Mouse (Mus musculus) erythroblast, embryonic 14.5 days (primary cell): Measurements from ENCODE around the gene Ntng1. TPM values are rescaled to one million over a fixed set of nuclear protein-coding genes. Genes with fewer than 3 reads are reported as not detected.

Source experiments
- H3K27me3 ChIP-seq: 2 replicates; pipeline ENCODE4 v1.6.1; 2012; ENCODE audit warnings: inconsistent platforms; ENCODE audit not compliant: control insufficient read depth
- H3K36me3 ChIP-seq: 2 replicates; pipeline ENCODE4 v1.6.1; 2012; ENCODE audit warnings: mild to moderate bottlenecking, inconsistent platforms; ENCODE audit not compliant: control insufficient read depth
- H3K4me1 ChIP-seq: 2 replicates; pipeline ENCODE4 v1.6.1; 2012; ENCODE audit warnings: inconsistent platforms; ENCODE audit not compliant: control insufficient read depth
- H3K4me3 ChIP-seq: replicated peaks from 2 replicates; pipeline ENCODE3; 2012; ENCODE audit warnings: moderate library complexity, mild to moderate bottlenecking, inconsistent platforms
- H3K9me3 ChIP-seq: 2 replicates; pipeline ENCODE4 v1.6.1; 2012; ENCODE audit warnings: low read length, inconsistent platforms, mixed read lengths; ENCODE audit not compliant: control insufficient read depth
- GATA1 ChIP-seq: IDR thresholded peaks from 2 replicates; pipeline ENCODE4 v1.6.1; 2012; ENCODE audit warnings: low read length, inconsistent platforms, mixed read lengths
- TAL1 ChIP-seq: IDR thresholded peaks from 3 replicates; pipeline ENCODE4 v1.6.1; 2012; ENCODE audit warnings: low read length, inconsistent platforms, mixed read lengths
- polyA plus RNA-seq: library from polyadenylated mRNA; stranded (reverse); fragments of >175 nt; gene quantifications from 2 replicates; pipeline ENCODE4 v1.2.3, GENCODE M21; 2012

Ntng1 gene
- polyA plus RNA-seq, result not detected in 2 replicates

DNA sequence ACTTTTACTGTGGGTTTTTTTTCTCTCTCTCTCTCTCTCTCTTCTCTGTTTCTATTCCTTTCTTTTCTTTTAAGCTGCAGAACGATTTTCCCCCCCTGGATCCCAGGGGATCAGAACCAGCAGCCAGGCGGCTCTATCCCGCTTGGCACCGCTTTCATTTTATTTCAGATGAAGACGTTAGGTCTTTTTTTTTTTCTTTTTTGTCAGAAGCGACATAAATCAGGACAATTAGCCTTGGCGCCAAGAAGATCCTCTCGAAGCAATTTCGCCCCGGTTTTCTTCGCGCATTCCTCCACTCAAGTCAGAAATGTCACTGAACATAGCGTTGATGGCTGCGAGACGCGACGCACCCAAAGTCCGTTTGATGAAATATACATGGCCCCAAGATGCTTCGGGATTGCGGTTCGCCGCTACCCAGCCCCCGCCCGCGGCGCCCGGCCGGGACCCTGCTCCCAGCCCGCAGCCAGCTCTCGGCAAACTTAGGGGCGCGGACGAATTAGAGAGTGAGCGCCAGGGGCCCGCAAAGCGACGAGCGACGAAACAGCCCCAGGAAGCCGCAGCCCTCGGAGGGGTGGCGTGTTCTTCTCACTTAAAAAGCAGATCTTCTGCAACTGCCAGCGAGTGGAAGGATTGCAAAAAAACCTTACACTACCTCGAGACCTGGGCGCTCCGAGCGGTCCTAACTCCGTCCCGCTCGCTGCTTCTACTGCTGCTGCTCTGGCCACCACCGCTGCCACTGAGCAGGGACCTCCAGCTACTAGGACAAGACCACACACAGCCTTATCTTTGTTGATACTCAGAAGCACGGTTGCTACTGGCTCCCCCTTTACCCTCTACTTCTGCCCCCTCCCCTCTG lies at the start of gene Ntng1:
Gene Ntng1, minus strand, starts transcription at position 806 of the 856 bp plus-strand sequence.
- Histone ChIP-seq H3K4me1 (no peaks in the 10 kb centered on the region), H3K4me3 (no peak within 1 kb of the TSS), H3K9me3 (no peaks in the 10 kb centered on the region; the same call in 1 of the 2 replicates), H3K36me3 (no peaks in the 10 kb centered on the region), H3K27me3 (peaks cover 42% of the 10 kb centered on the region)
- no peak for TF ChIP-seq TAL1

DNA sequence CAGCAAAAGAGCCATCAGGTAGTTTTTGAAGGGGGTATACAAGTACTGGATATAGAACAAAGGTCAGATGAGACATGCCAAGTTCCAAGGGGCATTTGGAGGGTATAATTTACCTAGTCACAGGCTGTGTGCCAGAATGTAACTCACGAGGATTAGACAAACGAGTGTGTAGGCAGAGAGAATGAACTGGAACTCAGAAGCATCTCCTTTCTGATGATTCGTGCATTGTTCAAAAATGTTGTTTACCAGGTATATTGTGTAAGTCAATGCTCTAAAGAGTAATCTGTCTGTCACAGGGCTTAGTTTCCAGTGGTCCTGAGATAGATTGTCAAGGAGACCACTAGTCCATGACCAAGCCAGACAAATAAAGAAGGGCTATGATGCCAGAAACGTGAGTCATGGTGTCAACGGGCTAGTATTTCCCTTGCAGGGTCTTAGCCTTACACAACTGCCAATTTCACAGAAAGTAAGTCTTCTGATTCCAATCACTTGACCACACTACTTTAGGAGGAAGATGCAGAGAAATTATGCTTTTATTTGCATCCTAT lies 43.7 kb upstream of the Ntng1 start:
- Histone ChIP-seq H3K4me1 (no peaks in the 10 kb centered on the region), H3K4me3 (no peak overlapping the region)
- TF ChIP-seq TAL1 (no peak), GATA1 (no peak)

DNA sequence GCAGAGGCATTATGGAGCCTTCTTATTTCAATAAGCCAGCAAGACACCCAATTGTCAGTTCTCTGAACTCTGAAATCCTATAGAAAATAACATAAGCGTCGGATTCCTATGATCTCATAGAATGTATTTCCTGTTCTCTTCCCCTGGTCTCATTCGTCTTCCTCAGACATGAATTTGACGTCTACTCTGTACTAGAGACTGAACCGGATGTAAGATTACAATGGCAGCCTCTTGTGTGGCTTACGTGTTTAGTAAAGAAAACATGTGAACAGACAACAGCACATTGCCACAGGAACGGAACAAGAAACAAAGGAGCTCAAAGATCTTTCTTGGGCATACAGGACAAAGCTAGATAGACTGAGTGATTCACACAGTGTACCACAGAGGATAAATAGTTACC lies 5.3 kb upstream of the Ntng1 start:
- H3K27me3 ChIP-seq, result peaks cover 11% of the 10 kb centered on the region
- H3K4me1 ChIP-seq, result no peaks in the 10 kb centered on the region
- no peak for TF ChIP-seq TAL1
- TF ChIP-seq GATA1, result no peak
- H3K9me3 ChIP-seq, result peaks cover 3% of the 10 kb centered on the region; the same call in 1 of the 2 replicates
- no peaks in the 10 kb centered on the region for H3K36me3 ChIP-seq
- no peak overlapping the region for H3K4me3 ChIP-seq

More for the DNA sequence above, 43.7 kb upstream of the Ntng1 start:
- H3K36me3 ChIP-seq, result no peaks in the 10 kb centered on the region
- H3K9me3 ChIP-seq, result peaks cover 4% of the 10 kb centered on the region; the same call in 1 of the 2 replicates
- no peaks in the 10 kb centered on the region for H3K27me3 ChIP-seq

DNA sequence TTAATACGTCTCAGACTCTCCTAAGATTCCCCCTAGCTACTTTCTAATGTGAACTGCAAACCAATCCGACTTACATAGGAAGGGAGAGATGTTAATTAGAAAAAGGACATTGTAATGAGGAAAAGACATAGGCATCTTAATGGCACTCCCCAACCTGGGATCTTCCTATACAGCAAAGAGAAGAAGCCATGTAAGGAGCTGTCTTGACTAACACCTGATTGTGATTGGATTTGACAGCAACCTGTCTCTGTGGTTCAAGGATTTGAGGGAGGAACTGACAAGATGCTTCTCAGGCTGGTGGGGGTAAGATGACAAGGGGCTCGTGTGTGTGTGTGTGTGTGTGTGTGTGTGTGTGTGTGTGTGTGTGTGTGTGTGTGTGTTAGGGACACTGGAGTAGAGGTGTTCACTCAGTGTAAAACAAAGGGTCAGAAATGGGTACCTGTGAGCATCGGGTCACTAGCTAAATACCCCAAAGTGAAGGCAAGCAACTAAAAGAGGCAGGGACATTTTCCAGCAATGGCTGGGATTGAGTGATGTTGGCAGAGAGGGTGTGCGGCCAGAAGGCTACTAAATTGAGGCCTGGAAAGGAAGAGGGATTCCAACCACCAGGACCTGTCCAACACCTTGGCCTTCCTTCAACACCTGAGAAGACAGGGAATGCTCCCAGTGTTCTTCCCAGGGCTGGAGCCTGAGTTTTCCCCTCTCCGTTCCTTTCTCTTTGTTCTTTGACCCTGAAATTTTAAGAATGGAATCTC lies 667 bp upstream of the Ntng1 start:
- Histone ChIP-seq H3K27me3 (peaks cover 42% of the 10 kb centered on the region), H3K4me3 (no peak overlapping the region), H3K9me3 (peaks cover 3% of the 10 kb centered on the region; the same call in 1 of the 2 replicates), H3K36me3 (no peaks in the 10 kb centered on the region), H3K4me1 (no peaks in the 10 kb centered on the region)
- TF ChIP-seq TAL1, result no peak
- TF ChIP-seq GATA1, result no peak

DNA sequence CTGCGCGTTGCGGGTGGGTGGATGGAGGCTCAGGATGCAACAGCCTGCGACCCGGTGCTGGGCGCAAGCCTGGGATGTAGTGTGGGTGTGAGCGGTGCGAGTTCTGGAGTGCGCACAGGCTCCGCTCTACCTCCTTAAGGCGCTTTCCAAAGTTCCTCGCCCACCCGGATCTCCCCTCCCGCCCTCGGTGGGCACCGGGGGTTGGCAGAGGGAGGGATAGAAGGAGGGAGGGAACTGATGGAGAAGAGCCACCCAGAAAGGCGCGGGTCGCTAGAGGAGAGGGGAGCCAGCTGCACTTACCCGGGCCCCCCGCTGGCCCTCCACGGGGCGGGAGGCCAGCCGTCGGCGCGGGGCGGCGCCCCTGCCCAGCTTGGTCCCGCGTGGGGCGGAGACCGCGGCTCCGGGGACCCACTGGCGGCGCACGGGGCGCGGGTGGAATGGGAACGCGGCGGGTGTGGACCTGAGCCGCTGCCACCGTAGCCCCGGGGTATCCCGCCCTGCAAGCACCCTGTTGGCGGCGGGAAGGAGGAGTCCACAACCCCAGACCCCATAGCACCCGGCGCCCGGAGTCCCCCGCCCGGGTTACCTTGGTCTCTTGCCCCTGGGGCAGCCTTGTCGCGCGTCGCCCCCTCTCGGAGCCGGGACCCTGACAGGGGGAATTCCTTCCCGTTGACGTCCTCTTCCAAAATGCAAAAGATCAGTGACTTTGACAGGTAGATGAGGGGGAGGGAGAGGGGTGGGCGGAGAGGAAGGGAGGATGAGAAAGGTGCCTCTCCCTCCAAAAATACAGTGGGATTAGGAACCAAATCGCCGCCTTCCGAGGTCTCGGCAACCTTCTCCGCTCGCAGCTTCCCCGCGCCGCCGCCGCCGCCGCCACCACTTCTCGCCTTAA lies 1.3 kb downstream of the Ntng1 start:
- no peak overlapping the region for H3K4me3 ChIP-seq
- peaks cover 42% of the 10 kb centered on the region for H3K27me3 ChIP-seq

DNA sequence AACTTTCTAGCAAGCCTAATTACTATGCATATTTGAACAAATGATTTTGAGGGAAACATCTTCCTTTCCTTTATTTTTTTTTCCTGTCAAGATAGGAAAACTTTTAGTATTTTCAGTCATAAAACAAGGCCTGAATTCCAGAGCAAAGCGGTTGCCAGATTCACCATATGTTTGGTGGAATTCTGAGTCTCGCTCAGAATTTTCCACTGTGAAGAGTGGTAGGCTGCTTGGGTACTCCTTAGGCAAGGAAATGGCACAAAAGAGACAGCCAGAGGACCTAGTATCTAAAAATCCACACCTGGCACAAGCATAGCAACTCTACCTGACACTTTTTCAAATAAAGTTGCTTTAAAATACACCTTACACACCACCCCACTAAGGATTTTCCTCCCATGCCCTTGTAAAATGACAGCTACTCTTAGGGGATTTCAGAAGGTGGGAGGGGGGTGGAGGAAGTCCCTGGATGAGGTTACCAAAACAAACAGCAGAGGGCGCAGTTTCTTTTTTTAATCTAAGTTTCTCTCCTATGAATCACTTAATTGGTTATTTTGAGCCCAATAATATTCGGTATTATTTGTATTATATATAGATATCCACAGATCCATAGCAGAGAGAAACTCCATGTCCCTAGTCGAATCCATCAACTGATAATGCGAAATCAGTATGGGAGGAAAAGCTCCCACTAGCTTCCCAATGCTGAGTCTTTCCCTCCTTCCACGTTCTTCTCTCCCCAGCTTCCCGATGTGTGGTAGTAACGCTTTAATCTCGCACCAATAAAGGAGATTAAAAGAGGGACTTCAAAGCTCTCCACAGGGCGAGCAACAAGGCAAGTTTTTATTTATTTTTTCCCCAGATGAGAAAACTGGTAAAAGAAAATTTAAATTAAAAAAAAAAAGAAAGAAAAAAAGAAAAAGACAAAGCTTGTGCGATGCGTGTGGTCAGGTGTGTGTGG lies 2.2 kb downstream of the Ntng1 start:
- H3K36me3 ChIP-seq, result no peaks in the 10 kb centered on the region
- no peaks in the 10 kb centered on the region; the same call in 1 of the 2 replicates for H3K9me3 ChIP-seq
- no peaks in the 10 kb centered on the region for H3K4me1 ChIP-seq
- TF ChIP-seq GATA1, result no peak
- no peak for TF ChIP-seq TAL1
- no peak overlapping the region for H3K4me3 ChIP-seq
- peaks cover 42% of the 10 kb centered on the region for H3K27me3 ChIP-seq

More for the DNA sequence above, 1.3 kb downstream of the Ntng1 start:
- TF ChIP-seq TAL1 (no peak), GATA1 (no peak)
- Histone ChIP-seq H3K36me3 (no peaks in the 10 kb centered on the region), H3K4me1 (no peaks in the 10 kb centered on the region), H3K9me3 (no peaks in the 10 kb centered on the region; the same call in 1 of the 2 replicates)

DNA sequence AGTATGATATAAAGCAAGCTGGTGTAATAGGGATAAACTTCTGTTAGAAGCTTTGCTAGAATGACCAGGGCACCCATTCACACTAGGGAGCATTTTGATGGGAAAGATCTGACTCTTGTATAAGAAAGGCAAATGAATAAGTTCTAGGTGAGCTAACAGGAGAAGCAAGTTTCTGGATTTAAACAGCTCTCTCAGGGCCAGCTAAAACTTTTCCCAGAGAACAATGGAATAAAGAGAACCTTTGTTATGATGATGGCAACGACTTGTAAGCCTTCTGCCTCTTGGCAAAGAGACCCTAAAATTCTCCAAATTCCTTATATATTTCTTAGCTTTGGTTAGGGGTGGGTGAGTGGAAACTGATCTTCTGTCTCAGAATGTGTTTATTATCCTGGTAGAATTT lies 7.7 kb downstream of the Ntng1 start:
- H3K9me3 ChIP-seq, result no peaks in the 10 kb centered on the region
- TF ChIP-seq TAL1, result no peak
- no peak for TF ChIP-seq GATA1
- H3K4me1 ChIP-seq, result no peaks in the 10 kb centered on the region
- no peaks in the 10 kb centered on the region for H3K36me3 ChIP-seq
- peaks cover 1% of the 10 kb centered on the region; the same call in 1 of the 2 replicates for H3K27me3 ChIP-seq
- no peak overlapping the region for H3K4me3 ChIP-seq

DNA sequence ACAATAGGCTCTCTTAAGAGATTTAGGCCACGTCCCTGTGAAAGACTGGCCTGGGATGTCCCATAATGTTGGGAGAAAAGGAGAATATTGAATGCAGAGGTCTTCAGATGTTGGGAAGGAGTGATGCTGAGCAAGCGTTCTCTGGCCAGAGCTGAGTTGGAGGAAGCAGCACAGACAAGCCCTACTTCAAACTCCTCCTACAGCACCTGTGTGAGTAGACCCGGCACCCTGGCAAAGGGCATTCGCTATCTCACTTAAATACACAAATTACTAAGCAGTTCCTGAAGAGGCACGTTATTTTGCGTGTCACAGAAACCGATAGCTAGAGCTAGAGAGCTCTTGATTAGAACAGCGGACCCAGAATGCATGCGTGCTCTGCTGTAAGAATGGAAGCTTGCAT lies 10.7 kb downstream of the Ntng1 start:
- Histone ChIP-seq H3K27me3 (no peaks in the 10 kb centered on the region), H3K4me1 (no peaks in the 10 kb centered on the region), H3K36me3 (no peaks in the 10 kb centered on the region), H3K4me3 (no peak overlapping the region), H3K9me3 (no peaks in the 10 kb centered on the region)
- TF ChIP-seq TAL1 (no peak), GATA1 (no peak)
